Mouse (Mus musculus) embryonic facial prominence, embryonic 10.5 days (tissue): Measurements from ENCODE around the gene C2cd2. TPM values are rescaled to one million over a fixed set of nuclear protein-coding genes. Genes with fewer than 3 reads are reported as not detected.
A peak's percentile ranks its signal among the peaks of the same experiment; 100 is the strongest.

Source experiments
- DNase-seq: peaks from one replicate; pipeline ENCODE4 v3.0.0-alpha.2; 2017; ENCODE audit warnings: low spot score
- H3K27ac ChIP-seq: fragments of 300-500 bp; sonication (generic); replicated peaks from 2 replicates; pipeline ENCODE4 v1.5.1; 2016; ENCODE audit warnings: mild to moderate bottlenecking
- H3K27me3 ChIP-seq: fragments of 300-500 bp; sonication (generic); replicated peaks from 2 replicates; pipeline ENCODE4 v1.6.1; 2016; ENCODE audit warnings: low read depth, mild to moderate bottlenecking; ENCODE audit not compliant: poor library complexity, severe bottlenecking
- H3K36me3 ChIP-seq: fragments of 300-500 bp; sonication (generic); replicated peaks from 2 replicates; pipeline ENCODE4 v1.6.1; 2016; ENCODE audit warnings: mild to moderate bottlenecking, moderate library complexity
- H3K4me1 ChIP-seq: fragments of 300-500 bp; sonication (generic); 2 replicates; pipeline ENCODE4 v1.6.1; 2016
- H3K4me3 ChIP-seq: fragments of 300-500 bp; sonication (generic); 2 replicates; pipeline ENCODE4 v1.5.1; 2016; ENCODE audit warnings: mild to moderate bottlenecking, moderate library complexity
- H3K9me3 ChIP-seq: fragments of 300-500 bp; sonication (generic); 2 replicates; pipeline ENCODE4 v1.6.1; 2016; ENCODE audit warnings: mild to moderate bottlenecking
- WGBS: fragments of 180-500 bp; shearing (Covaris S2); methylation state at CpG from one replicate; pipeline ENCODE4 v1.1.7; 2016; 5-methylcytosine and 5-hydroxymethylcytosine counted together
- polyA plus RNA-seq: library from polyadenylated mRNA; unstranded; fragments of >200 nt; fragmentation: Nextera tagmentation; extraction: Ambion mirVana; gene quantifications from 2 replicates; pipeline ENCODE4 v1.2.1, GENCODE M21; 2016

C2cd2 gene
- polyA plus RNA-seq, 1 experiment from 2014 or later, result 11.6 TPM

DNA sequence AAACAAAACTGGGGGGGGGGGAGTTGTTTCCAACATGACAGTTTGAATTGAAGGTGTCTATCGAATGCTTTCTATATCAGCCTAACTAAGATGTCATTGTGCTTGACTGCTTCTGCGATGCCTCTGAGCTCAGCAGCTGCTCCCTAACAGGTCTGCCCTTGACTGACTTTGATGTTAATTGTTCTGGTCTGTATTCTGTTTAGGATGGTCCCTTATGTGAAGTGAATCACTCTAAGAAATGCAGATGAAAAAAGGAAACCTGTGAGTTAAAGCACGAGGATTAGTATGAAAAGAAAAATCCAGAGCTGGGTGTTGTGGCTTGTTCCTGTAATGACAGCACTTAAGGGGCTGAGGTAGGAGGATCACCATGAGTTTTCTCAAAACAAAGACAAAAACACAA, 26.6 kb downstream of the C2cd2 start:
- Histone ChIP-seq H3K27ac (no peak overlapping the region), H3K4me1 (no peaks in the 10 kb centered on the region), H3K9me3 (no peaks in the 10 kb centered on the region), H3K27me3 (no peaks in the 10 kb centered on the region), H3K36me3 (no peaks in the 10 kb centered on the region), H3K4me3 (no peak overlapping the region)
- WGBS, result 88% methylated on average over 3 of the region's 3 CpGs
- no peak for DNase-seq

DNA sequence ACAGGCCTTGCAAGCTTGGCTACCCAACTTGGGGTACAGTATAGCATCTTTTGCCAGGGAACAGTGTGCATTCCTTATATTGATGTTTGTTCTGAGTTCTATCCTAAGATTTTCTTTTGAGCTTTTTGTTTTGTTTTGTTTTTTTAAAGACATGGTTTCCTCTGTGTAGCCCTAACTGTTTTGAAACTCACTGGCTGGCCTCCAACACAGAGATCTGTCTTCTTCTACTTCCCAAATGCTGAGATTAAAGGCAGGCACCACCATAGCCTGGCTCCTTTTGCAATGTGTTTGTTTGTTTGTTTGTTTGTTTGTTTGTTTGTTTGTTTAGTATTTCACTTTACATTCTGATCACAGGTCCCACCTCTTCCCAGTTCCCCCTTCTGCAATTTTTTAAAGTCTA, 32.2 kb downstream of the C2cd2 start:
- no peak for DNase-seq
- H3K27ac ChIP-seq, result no peak overlapping the region
- H3K4me1 ChIP-seq, result no peaks in the 10 kb centered on the region

DNA sequence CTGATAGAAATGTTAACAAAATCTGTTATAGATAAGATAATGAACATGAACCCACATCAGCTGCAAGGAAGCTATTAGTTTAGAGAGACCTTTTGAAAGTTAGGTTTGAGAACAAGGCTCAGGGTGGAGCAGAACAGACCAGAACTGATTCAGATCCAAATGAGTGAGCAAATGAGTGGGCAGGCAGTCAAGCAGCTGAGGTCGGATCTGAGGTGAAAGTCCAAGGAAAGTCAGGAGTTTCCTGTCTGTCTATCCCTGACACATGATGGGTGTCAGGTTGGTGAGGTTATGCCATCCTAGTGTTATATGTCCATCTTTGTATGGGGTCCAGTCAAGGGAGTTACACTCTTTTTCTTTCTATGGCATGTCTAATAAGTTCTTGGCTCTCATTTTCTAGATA, 32.9 kb downstream of the C2cd2 start:
- 57% methylated on average over 1 of the region's 1 CpGs for WGBS
- Histone ChIP-seq H3K27ac (no peak overlapping the region), H3K4me1 (no peaks in the 10 kb centered on the region), H3K4me3 (no peak overlapping the region), H3K36me3 (no peaks in the 10 kb centered on the region), H3K9me3 (no peaks in the 10 kb centered on the region), H3K27me3 (no peaks in the 10 kb centered on the region)
- no peak for DNase-seq

More for the DNA sequence above, 32.2 kb downstream of the C2cd2 start:
- H3K27me3 ChIP-seq, result no peaks in the 10 kb centered on the region
- H3K36me3 ChIP-seq, result no peaks in the 10 kb centered on the region
- H3K9me3 ChIP-seq, result no peaks in the 10 kb centered on the region
- H3K4me3 ChIP-seq, result no peak overlapping the region

DNA sequence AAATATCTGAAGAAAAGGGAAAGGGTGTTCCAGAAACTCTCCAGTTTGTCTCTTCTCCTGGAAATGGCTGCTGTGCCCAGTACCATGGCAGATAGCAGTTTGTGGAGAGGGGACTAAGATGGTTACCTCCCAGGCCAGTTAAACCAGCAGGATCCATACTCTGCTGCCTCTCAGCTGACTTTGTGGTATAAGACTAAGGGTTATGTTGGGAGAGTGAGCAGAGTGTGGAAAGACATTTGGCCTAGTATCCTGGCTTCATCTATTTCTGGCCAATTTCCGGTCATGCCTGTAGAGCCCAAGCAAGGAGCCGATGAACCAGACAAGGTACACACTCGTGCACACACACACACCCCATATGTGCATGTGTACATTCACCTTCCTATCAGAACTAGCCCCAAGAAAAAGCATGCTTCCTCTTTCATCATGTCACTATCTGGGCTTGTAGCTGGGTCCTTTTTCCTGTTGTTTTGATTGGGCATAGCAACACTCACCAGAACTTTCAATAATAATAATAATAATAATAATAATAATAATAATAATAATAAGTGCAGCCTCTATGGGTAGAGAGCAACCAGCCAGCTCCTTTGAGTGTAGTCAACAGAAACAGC, 35.0 kb downstream of the C2cd2 start:
- Histone ChIP-seq H3K36me3 (no peaks in the 10 kb centered on the region), H3K27me3 (no peaks in the 10 kb centered on the region), H3K9me3 (no peaks in the 10 kb centered on the region), H3K27ac (no peak overlapping the region), H3K4me1 (peaks cover 7% of the 10 kb centered on the region; the same call in 1 of the 2 replicates), H3K4me3 (no peak overlapping the region)
- WGBS, result 83% methylated on average over 3 of the region's 3 CpGs
- DNase-seq, result no peak

DNA sequence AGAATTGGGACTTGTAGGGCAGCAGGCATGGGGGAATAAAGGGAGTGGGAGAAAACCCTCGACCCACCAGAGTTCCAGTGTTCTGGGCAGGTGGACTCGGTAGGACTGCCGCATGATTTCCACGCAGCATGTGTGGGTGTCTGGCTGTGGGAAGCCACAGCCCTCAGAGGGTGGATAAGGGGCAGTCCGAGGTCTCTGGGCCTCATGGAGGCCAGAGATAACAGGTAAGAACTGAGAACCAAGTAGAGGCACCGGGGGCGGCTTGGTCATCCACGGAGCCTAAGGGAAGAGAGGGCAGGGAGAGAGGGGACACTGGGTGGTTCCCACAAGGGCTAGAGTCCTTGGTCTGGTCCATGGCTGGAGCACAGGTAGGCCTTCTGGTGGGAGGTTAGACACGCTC, 36.0 kb downstream of the C2cd2 start:
- Histone ChIP-seq H3K27me3 (no peaks in the 10 kb centered on the region), H3K4me3 (no peak overlapping the region), H3K4me1 (peaks cover 15% of the 10 kb centered on the region), H3K27ac (no peak overlapping the region), H3K36me3 (no peaks in the 10 kb centered on the region), H3K9me3 (no peaks in the 10 kb centered on the region)
- WGBS, result 89% methylated on average over 9 of the region's 9 CpGs
- no peak for DNase-seq

DNA sequence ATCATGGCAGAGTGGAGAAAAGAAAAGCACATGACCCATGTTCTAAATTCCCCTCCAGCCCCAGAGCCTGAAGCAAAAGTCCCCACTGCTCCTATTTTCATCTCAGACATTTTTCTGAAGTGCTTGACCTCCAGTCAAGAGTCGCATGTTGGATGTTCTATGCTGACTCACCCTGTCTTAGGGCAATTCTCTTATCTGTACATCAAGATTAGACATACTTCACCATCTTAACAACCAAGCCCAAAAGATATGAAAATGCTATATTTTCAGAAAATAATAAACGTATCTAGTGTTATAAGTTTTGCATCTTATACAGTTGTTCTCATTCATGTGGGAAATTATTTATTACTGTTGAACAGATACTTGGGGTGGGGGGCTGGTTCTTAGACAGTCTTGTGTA, 36.6 kb downstream of the C2cd2 start:
- Histone ChIP-seq H3K4me1 (peaks cover 19% of the 10 kb centered on the region), H3K27ac (no peak overlapping the region), H3K9me3 (no peaks in the 10 kb centered on the region), H3K36me3 (no peaks in the 10 kb centered on the region), H3K27me3 (no peaks in the 10 kb centered on the region), H3K4me3 (no peak overlapping the region)
- DNase-seq, result no peak
- WGBS, result 84% methylated on average over 2 of the region's 2 CpGs

DNA sequence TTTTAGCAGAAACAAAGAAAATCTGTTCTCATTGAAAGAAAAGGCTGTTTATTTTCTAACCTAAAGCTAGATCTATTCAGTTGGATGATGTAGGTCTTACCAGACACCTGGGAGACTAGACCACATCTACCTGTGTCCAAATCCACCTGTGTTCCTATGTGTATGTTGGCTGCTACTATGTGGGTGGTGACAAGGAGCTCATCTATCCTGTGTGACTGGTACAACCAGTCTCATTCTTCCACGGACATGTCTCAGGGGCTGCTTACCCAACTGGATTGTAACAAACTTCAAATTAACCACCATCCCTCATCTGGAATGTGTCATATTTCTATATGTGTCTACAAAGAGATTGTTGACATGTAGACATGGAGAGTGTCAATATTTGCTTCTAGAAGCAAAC, 38.7 kb downstream of the C2cd2 start:
- no peaks in the 10 kb centered on the region for H3K9me3 ChIP-seq
- H3K4me1 ChIP-seq, result peaks cover 19% of the 10 kb centered on the region
- H3K4me3 ChIP-seq, result no peak overlapping the region
- DNase-seq, result no peak
- no peaks in the 10 kb centered on the region for H3K36me3 ChIP-seq
- H3K27ac ChIP-seq, result no peak overlapping the region
- H3K27me3 ChIP-seq, result no peaks in the 10 kb centered on the region
- WGBS, result 72% methylated on average over 1 of the region's 1 CpGs

DNA sequence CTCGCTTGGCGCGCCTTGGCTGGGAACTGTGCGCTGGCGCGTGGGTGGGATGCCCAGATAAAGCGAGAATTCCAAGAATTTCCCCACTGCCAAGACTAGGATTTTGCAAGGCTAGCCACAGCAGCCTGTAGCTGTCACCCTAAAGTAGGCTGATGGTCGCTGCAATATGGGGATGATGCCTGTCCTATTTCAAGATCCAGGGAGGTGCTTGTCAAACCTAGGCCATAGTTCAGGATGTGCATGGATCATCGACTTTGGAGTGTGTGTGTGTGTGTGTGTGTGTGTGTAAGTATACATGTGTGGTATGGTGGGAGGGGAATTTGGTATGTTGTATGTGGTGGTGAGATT, 39.6 kb downstream of the C2cd2 start:
- peaks cover 19% of the 10 kb centered on the region for H3K4me1 ChIP-seq

DNA sequence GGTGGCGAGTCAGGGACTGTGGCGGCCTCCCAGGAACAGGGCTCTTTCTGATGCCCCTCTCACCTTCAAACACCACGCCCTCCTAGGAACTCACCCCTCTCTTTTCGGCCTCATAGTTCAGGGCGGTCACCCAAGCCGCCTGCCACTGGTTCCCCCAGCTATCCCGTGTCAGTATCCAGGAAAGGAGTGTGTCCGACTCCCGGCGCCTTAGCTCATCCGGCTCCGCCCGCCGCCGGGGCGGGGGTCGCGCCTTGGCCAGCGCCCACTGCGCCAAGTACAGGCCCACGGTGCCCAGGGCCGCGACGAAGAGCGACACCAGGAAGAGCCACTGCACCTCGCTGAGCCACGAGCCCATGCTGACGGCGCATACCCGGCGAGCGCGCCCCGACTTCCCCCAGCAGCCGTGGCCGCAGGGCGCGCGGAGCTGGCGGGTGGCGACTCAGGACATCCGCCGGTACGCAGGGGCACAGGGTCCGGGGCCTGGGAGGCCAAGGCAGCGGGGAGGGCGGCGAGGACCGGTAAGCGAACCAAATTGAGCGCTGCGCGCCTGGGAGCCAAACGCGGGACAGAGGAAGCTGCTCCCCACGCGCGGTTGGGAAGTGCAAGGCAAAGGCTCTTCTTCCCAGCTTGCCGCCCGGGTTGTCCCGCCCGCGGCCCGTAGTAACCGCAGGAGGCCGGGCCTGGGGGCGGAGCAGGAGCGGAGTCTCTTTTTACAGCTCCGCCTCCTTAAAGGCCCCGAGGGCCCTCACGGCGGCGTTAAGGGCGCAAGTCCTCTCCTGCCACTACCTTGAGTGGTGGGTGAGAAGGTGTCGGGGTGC, 40.2 kb downstream of the C2cd2 start:
- H3K36me3 ChIP-seq, result no peaks in the 10 kb centered on the region
- under 1% methylated on average over 75 of the region's 75 CpGs for WGBS
- DNase-seq, result peak; percentile 86
- no peaks in the 10 kb centered on the region for H3K27me3 ChIP-seq
- peak overlapping the region; percentile 92 for H3K4me3 ChIP-seq
- H3K4me1 ChIP-seq, result peaks cover 19% of the 10 kb centered on the region
- no peaks in the 10 kb centered on the region for H3K9me3 ChIP-seq
- H3K27ac ChIP-seq, result peak overlapping the region; percentile 90

More for the DNA sequence above, 39.6 kb downstream of the C2cd2 start:
- Histone ChIP-seq H3K9me3 (no peaks in the 10 kb centered on the region), H3K27me3 (no peaks in the 10 kb centered on the region), H3K4me3 (peak overlapping the region; percentile 92), H3K27ac (peak overlapping the region; percentile 90), H3K36me3 (no peaks in the 10 kb centered on the region)
- 2% methylated on average over 9 of the region's 9 CpGs for WGBS
- DNase-seq, result no peak

DNA sequence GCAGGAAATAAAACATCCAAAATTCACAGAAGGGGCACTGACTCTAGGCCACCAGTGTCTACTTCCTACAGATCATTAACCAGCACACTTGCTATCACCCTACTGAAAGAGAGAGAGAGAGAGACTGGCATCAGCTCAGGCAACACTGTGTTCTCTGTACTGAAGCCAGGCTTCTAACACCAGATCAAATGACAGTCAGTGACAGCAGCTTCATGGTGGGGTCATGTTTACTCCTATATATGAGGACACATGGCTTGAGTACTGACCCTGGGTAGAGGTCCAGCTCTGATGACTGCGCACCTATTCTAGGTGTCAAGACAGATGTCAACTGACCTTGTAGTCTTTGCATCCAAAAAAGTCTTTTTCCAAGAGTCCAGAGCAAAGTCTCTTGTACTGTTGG, 41.8 kb downstream of the C2cd2 start:
- WGBS, result 98% methylated on average over 1 of the region's 1 CpGs
- Histone ChIP-seq H3K27me3 (no peaks in the 10 kb centered on the region), H3K27ac (no peak overlapping the region), H3K36me3 (no peaks in the 10 kb centered on the region), H3K9me3 (no peaks in the 10 kb centered on the region), H3K4me3 (no peak overlapping the region), H3K4me1 (peaks cover 19% of the 10 kb centered on the region)
- no peak for DNase-seq

DNA sequence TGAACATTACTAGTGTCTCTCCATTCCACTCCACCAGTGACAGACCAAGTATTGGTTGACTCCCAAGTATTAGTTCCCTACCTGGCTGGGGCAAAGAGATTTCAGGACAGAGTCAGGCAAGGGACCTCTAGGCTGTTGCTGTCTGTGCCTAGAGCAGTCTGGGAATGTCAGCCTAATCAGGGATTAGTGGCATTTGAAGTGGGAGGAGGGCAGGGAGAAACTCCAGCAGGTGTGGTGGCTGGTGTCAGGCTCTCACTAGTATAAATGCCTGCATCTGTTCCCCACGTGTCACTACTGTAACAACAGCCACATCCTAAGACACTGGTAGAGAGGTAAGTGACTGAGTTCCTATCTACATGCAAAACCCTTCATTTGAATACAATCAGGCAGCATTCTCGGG, 42.6 kb downstream of the C2cd2 start:
- Histone ChIP-seq H3K27me3 (no peaks in the 10 kb centered on the region), H3K4me1 (peaks cover 19% of the 10 kb centered on the region), H3K9me3 (no peaks in the 10 kb centered on the region), H3K4me3 (no peak overlapping the region), H3K36me3 (no peaks in the 10 kb centered on the region), H3K27ac (no peak overlapping the region)
- WGBS, result 33% methylated on average over 2 of the region's 2 CpGs
- no peak for DNase-seq

DNA sequence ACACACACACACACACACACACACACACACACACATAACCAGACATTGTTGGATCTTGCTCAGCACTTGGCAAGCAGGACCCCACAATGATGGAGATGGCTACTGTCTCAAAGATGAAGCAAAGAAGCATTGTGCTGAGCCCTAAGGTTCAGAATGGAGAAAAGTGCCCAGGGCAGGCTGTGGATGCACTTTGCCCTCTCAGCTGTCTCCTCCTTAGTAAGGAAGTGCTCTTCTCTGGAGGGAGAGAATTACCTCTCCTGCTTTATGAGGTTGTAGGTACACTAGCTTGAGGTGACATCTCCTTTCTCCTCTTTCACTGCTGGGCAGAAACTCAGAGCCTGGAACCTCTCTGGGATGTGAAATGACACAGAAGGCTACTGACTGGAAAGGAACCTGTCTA, 49.5 kb downstream of the C2cd2 start:
- Histone ChIP-seq H3K27ac (no peak overlapping the region), H3K4me3 (no peak overlapping the region), H3K27me3 (no peaks in the 10 kb centered on the region), H3K4me1 (no peaks in the 10 kb centered on the region), H3K9me3 (no peaks in the 10 kb centered on the region), H3K36me3 (no peaks in the 10 kb centered on the region)
- no peak for DNase-seq

DNA sequence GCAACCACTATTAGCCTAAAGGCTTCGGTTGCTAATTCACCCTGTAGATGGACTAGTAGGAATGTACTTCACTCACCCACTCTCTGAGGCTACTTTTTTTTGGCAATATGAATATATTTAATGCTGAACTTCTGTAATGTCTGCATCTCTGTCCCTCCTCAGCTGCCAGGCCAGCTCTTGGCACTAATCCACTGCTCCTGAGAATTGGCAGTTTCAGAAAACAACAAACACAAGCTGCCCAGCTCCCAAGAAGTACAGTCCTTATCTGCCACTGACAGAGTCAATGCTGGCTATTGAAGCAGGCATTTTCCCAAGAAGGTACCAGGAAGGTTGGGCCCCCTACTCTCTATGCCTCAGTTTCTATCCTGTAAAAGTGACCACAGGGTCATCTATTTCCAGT, 53.0 kb downstream of the C2cd2 start:
- no peaks in the 10 kb centered on the region for H3K27me3 ChIP-seq
- WGBS, result 93% methylated on average over 1 of the region's 1 CpGs
- no peak overlapping the region for H3K27ac ChIP-seq
- no peaks in the 10 kb centered on the region for H3K36me3 ChIP-seq
- H3K4me3 ChIP-seq, result no peak overlapping the region
- DNase-seq, result no peak
- no peaks in the 10 kb centered on the region for H3K9me3 ChIP-seq
- no peaks in the 10 kb centered on the region for H3K4me1 ChIP-seq
